Mouse (Mus musculus): ENCODE results near the gene Iqck.

DNA sequence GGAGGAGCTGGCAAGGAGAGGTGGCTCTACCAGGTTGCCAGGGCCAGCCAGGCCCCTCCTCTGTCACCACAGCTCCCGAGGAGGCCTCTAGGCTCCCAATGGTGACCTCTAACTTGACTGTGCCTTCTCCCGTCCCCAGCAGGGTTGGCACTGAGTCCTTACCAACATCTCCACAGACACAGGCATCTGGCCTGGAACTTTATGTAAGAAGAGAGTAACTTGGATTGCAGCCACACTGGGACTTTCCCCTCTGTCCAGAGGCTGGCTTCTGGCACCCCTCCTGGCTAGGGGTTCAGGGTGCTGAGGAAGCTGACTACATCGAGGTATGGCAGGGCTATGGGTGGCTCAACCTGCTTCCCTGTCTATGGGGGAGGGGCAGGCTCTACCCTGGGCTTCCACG is 125.8 kb downstream of the Iqck start:
- TF ChIP-seq TCF3 (IDR thresholded peaks at IDR 0.05; ENCODE audit: insufficient read length, low read depth) (no peak), MAX (IDR thresholded peaks at IDR 0.05; ENCODE audit: low read depth) (no peak), POLR2A (IDR thresholded peaks at IDR 0.05; ENCODE audit: insufficient read length, low read depth) (no peak), USF1 (IDR thresholded peaks at IDR 0.05; ENCODE audit: low read depth) (no peak), MYOD1 (IDR thresholded peaks at IDR 0.05; ENCODE audit: control insufficient read depth in 1 of 3, insufficient read length in 2 of 3, low read depth in 2 of 3) (no peak), E2F4 (IDR thresholded peaks at IDR 0.05; ENCODE audit: insufficient read depth) (no peak), CEBPB (IDR thresholded peaks at IDR 0.05; ENCODE audit: insufficient read depth, poor library complexity, severe bottlenecking) (no peak), MYOG (IDR thresholded peaks at IDR 0.05; ENCODE audit: control insufficient read depth in 1 of 3, insufficient read depth in 1 of 3, insufficient read length in 2 of 3, low read depth in 2 of 3) (no peak), REST (IDR thresholded peaks at IDR 0.05; ENCODE audit: insufficient read depth, insufficient read length) (no peak), TCF12 (IDR thresholded peaks at IDR 0.05; ENCODE audit: insufficient read depth, poor library complexity, severe bottlenecking) (no peak), POLR2AphosphoS2 (IDR thresholded peaks at IDR 0.05; ENCODE audit: insufficient read length, low read depth) (no peak)

All from myocyte (in vitro differentiated cells).